Mouse (Mus musculus) lung, embryonic 15.5 days (tissue): ENCODE data around the gene Prkn. TPM values are rescaled to one million over a fixed set of nuclear protein-coding genes. Genes with fewer than 3 reads are reported as not detected.

Experiments
- ATAC-seq: fragments of 200-750 bp; cut with Nextera tagmentation; 2 replicates; pipeline ENCODE4 v1.8.0; 2017; ENCODE audit warnings: moderate number of reproducible peaks, borderline replicate concordance; ENCODE audit not compliant: low FRiP score, low TSS enrichment; ENCODE audit errors: extremely low read depth
- H3K27ac ChIP-seq: fragments of 300-500 bp; sonication (generic); 2 replicates; pipeline ENCODE4 v1.5.1; 2015; ENCODE audit warnings: moderate library complexity, mild to moderate bottlenecking, inconsistent platforms
- H3K27me3 ChIP-seq: fragments of 300-500 bp; sonication (generic); 2 replicates; pipeline ENCODE4 v1.6.1; 2015; ENCODE audit warnings: inconsistent platforms
- H3K36me3 ChIP-seq: fragments of 300-500 bp; sonication (generic); 2 replicates; pipeline ENCODE4 v1.6.1; 2015; ENCODE audit warnings: inconsistent platforms
- H3K4me1 ChIP-seq: fragments of 300-500 bp; sonication (generic); 2 replicates; pipeline ENCODE4 v1.6.1; 2015; ENCODE audit warnings: inconsistent platforms
- H3K4me2 ChIP-seq: fragments of 300-500 bp; sonication (generic); 2 replicates; pipeline ENCODE4 v1.6.1; 2015; ENCODE audit warnings: inconsistent platforms, mild to moderate bottlenecking, moderate library complexity
- H3K4me3 ChIP-seq: fragments of 300-500 bp; sonication (generic); 2 replicates; pipeline ENCODE4 v1.5.1; 2015; ENCODE audit warnings: mild to moderate bottlenecking, inconsistent platforms
- H3K9ac ChIP-seq: fragments of 300-500 bp; sonication (generic); 2 replicates; pipeline ENCODE4 v1.6.1; 2015; ENCODE audit warnings: inconsistent platforms
- H3K9me3 ChIP-seq: fragments of 300-500 bp; sonication (generic); 2 replicates; pipeline ENCODE4 v1.6.1; 2016; ENCODE audit warnings: inconsistent platforms
- WGBS: fragments of 180-500 bp; shearing (Covaris S2); methylation state at CpG from one replicate; pipeline ENCODE4 v1.1.7; 2015; 5-methylcytosine and 5-hydroxymethylcytosine counted together
- polyA plus RNA-seq: library from polyadenylated mRNA; unstranded; fragments of >200 nt; fragmentation: Nextera tagmentation; extraction: Ambion mirVana; gene quantifications from 2 replicates; pipeline ENCODE4 v1.2.1, GENCODE M21; 2015

The Prkn gene
- polyA plus RNA-seq, 1 experiment from 2014 or later = 0.90 TPM

- no peaks in the 10 kb centered on the region for H3K36me3 ChIP-seq
- WGBS = 82% methylated on average over 4 of the region's 4 CpGs
- H3K4me3 ChIP-seq = no peak overlapping the region
- H3K9me3 ChIP-seq = no peaks in the 10 kb centered on the region
- H3K27ac ChIP-seq = no peak overlapping the region
- ATAC-seq = no peak
- H3K4me2 ChIP-seq = no peak overlapping the region
- no peaks in the 10 kb centered on the region for H3K27me3 ChIP-seq
- no peaks in the 10 kb centered on the region for H3K4me1 ChIP-seq
- no peak overlapping the region for H3K9ac ChIP-seq
These were observed 1004.3 kb downstream of the Prkn start for GRCm38 (mm10) chr17:11844436-11844835.

- no peak overlapping the region for H3K27ac ChIP-seq
- H3K9me3 ChIP-seq = no peaks in the 10 kb centered on the region
- H3K4me2 ChIP-seq = no peak overlapping the region
- H3K4me1 ChIP-seq = no peaks in the 10 kb centered on the region
- no peaks in the 10 kb centered on the region for H3K36me3 ChIP-seq
- no peaks in the 10 kb centered on the region for H3K27me3 ChIP-seq
- ATAC-seq = no peak
- WGBS = 86% methylated on average over 3 of the region's 3 CpGs
- no peak overlapping the region for H3K4me3 ChIP-seq
- H3K9ac ChIP-seq = no peak overlapping the region
These were observed 1004.8 kb downstream of the Prkn start for GRCm38 (mm10) chr17:11844989-11845388.

GRCm38 (mm10) chr17:11845506-11845905, 1005.3 kb downstream of the Prkn start:
- H3K27ac ChIP-seq = no peak overlapping the region
- no peak overlapping the region for H3K4me3 ChIP-seq
- no peaks in the 10 kb centered on the region for H3K4me1 ChIP-seq
- H3K27me3 ChIP-seq = no peaks in the 10 kb centered on the region
- no peak for ATAC-seq
- no peaks in the 10 kb centered on the region for H3K9me3 ChIP-seq
- WGBS = 64% methylated on average over 2 of the region's 2 CpGs
- H3K36me3 ChIP-seq = no peaks in the 10 kb centered on the region
- no peak overlapping the region for H3K4me2 ChIP-seq
- H3K9ac ChIP-seq = no peak overlapping the region

- Histone ChIP-seq H3K9me3 (no peaks in the 10 kb centered on the region), H3K36me3 (no peaks in the 10 kb centered on the region), H3K4me2 (no peak overlapping the region), H3K4me3 (no peak overlapping the region), H3K27me3 (no peaks in the 10 kb centered on the region), H3K27ac (no peak overlapping the region), H3K4me1 (no peaks in the 10 kb centered on the region), H3K9ac (no peak overlapping the region)
- 70% methylated on average over 10 of the region's 10 CpGs for WGBS
- ATAC-seq = no peak
These were observed 1014.4 kb downstream of the Prkn start for GRCm38 (mm10) chr17:11854571-11854970.

GRCm38 (mm10) chr17:11858772-11859405, 1018.7 kb downstream of the Prkn start:
- Histone ChIP-seq H3K27ac (no peak overlapping the region), H3K9ac (no peak overlapping the region), H3K9me3 (no peaks in the 10 kb centered on the region), H3K36me3 (no peaks in the 10 kb centered on the region), H3K4me1 (no peaks in the 10 kb centered on the region), H3K27me3 (no peaks in the 10 kb centered on the region), H3K4me3 (no peak overlapping the region), H3K4me2 (no peak overlapping the region)
- WGBS = 57% methylated on average over 7 of the region's 7 CpGs
- ATAC-seq = no peak

- Histone ChIP-seq H3K27me3 (no peaks in the 10 kb centered on the region), H3K4me1 (no peaks in the 10 kb centered on the region), H3K36me3 (no peaks in the 10 kb centered on the region), H3K4me3 (no peak overlapping the region), H3K4me2 (no peak overlapping the region), H3K9me3 (no peaks in the 10 kb centered on the region), H3K27ac (no peak overlapping the region), H3K9ac (no peak overlapping the region)
- ATAC-seq = no peak
- WGBS = 90% methylated on average over 6 of the region's 6 CpGs
These were observed 1021.0 kb downstream of the Prkn start for GRCm38 (mm10) chr17:11861178-11861577.

GRCm38 (mm10) chr17:11862360-11862759, 1022.2 kb downstream of the Prkn start:
- Histone ChIP-seq H3K9ac (no peak overlapping the region), H3K27me3 (no peaks in the 10 kb centered on the region), H3K9me3 (no peaks in the 10 kb centered on the region), H3K4me3 (no peak overlapping the region), H3K27ac (no peak overlapping the region), H3K4me1 (no peaks in the 10 kb centered on the region), H3K36me3 (no peaks in the 10 kb centered on the region), H3K4me2 (no peak overlapping the region)
- ATAC-seq = no peak
- WGBS = 78% methylated on average over 2 of the region's 2 CpGs

GRCm38 (mm10) chr17:11863017-11863416, 1022.8 kb downstream of the Prkn start:
- H3K4me1 ChIP-seq = no peaks in the 10 kb centered on the region
- no peak overlapping the region for H3K27ac ChIP-seq
- no peak for ATAC-seq
- H3K4me3 ChIP-seq = no peak overlapping the region
- no peaks in the 10 kb centered on the region for H3K36me3 ChIP-seq
- no peaks in the 10 kb centered on the region for H3K9me3 ChIP-seq
- no peak overlapping the region for H3K9ac ChIP-seq
- 83% methylated on average over 11 of the region's 11 CpGs for WGBS
- H3K27me3 ChIP-seq = no peaks in the 10 kb centered on the region
- H3K4me2 ChIP-seq = no peak overlapping the region

- Histone ChIP-seq H3K27ac (no peak overlapping the region), H3K36me3 (no peaks in the 10 kb centered on the region), H3K4me2 (no peak overlapping the region), H3K4me3 (no peak overlapping the region), H3K27me3 (no peaks in the 10 kb centered on the region), H3K9me3 (no peaks in the 10 kb centered on the region), H3K9ac (no peak overlapping the region), H3K4me1 (no peaks in the 10 kb centered on the region)
- WGBS = 82% methylated on average over 3 of the region's 3 CpGs
- ATAC-seq = no peak
These were observed 1026.0 kb downstream of the Prkn start for GRCm38 (mm10) chr17:11866231-11866630.

- WGBS = 48% methylated on average over 13 of the region's 13 CpGs
- H3K9me3 ChIP-seq = no peaks in the 10 kb centered on the region
- no peak overlapping the region for H3K27ac ChIP-seq
- no peak overlapping the region for H3K4me3 ChIP-seq
- no peaks in the 10 kb centered on the region for H3K27me3 ChIP-seq
- no peak for ATAC-seq
- H3K9ac ChIP-seq = no peak overlapping the region
- H3K4me2 ChIP-seq = no peak overlapping the region
- no peaks in the 10 kb centered on the region for H3K36me3 ChIP-seq
- no peaks in the 10 kb centered on the region for H3K4me1 ChIP-seq
These were observed 1027.3 kb downstream of the Prkn start for GRCm38 (mm10) chr17:11867334-11868095.

- Histone ChIP-seq H3K4me1 (no peaks in the 10 kb centered on the region), H3K27ac (no peak overlapping the region), H3K4me2 (no peak overlapping the region), H3K27me3 (no peaks in the 10 kb centered on the region), H3K9ac (no peak overlapping the region), H3K9me3 (no peaks in the 10 kb centered on the region), H3K4me3 (no peak overlapping the region), H3K36me3 (no peaks in the 10 kb centered on the region)
- ATAC-seq = no peak
- 86% methylated on average over 10 of the region's 10 CpGs for WGBS
These were observed 1030.4 kb downstream of the Prkn start for GRCm38 (mm10) chr17:11870546-11870945.

- H3K9me3 ChIP-seq = no peaks in the 10 kb centered on the region
- H3K27me3 ChIP-seq = no peaks in the 10 kb centered on the region
- no peak overlapping the region for H3K27ac ChIP-seq
- no peaks in the 10 kb centered on the region for H3K4me1 ChIP-seq
- H3K36me3 ChIP-seq = no peaks in the 10 kb centered on the region
- no peak for ATAC-seq
- WGBS = 71% methylated on average over 2 of the region's 2 CpGs
- no peak overlapping the region for H3K4me3 ChIP-seq
- no peak overlapping the region for H3K4me2 ChIP-seq
- no peak overlapping the region for H3K9ac ChIP-seq
These were observed 1036.1 kb downstream of the Prkn start for GRCm38 (mm10) chr17:11876240-11876639.
